Mouse (Mus musculus) liver, embryonic 11.5 days (tissue): Measurements from ENCODE around the gene Jmjd4. TPM values are rescaled to one million over a fixed set of nuclear protein-coding genes. Genes with fewer than 3 reads are reported as not detected.

Experiments
- ATAC-seq: fragments of 200-750 bp; cut with Nextera tagmentation; replicated peaks from 2 replicates; pipeline ENCODE4 v1.8.0; 2017; ENCODE audit warnings: moderate number of reproducible peaks, mild to moderate bottlenecking, moderate TSS enrichment, moderate library complexity; ENCODE audit not compliant: low FRiP score
- DNase-seq: peaks from one replicate; pipeline ENCODE4 v3.0.0-alpha.2; 2017; ENCODE audit warnings: low spot score
- H3K27ac ChIP-seq: fragments of 300-500 bp; sonication (generic); 2 replicates; pipeline ENCODE4 v1.5.1; 2014; ENCODE audit warnings: mild to moderate bottlenecking, low read depth, low read length, control low read depth
- H3K27me3 ChIP-seq: fragments of 300-500 bp; sonication (generic); replicated peaks from 2 replicates; pipeline ENCODE4 v1.6.1; 2014; ENCODE audit warnings: low read length, mixed read lengths; ENCODE audit not compliant: control insufficient read depth, insufficient read depth
- H3K36me3 ChIP-seq: fragments of 300-500 bp; sonication (generic); 2 replicates; pipeline ENCODE4 v1.6.1; 2014; ENCODE audit warnings: mild to moderate bottlenecking, low read length, moderate library complexity, mixed read lengths; ENCODE audit not compliant: control insufficient read depth, insufficient read depth
- H3K4me1 ChIP-seq: fragments of 300-500 bp; sonication (generic); replicated peaks from 2 replicates; pipeline ENCODE4 v1.6.1; 2014; ENCODE audit warnings: low read length, mixed read lengths; ENCODE audit not compliant: control insufficient read depth, insufficient read depth
- H3K4me2 ChIP-seq: fragments of 300-500 bp; sonication (generic); 2 replicates; pipeline ENCODE4 v1.6.1; 2014; ENCODE audit warnings: mild to moderate bottlenecking, control low read depth, moderate library complexity
- H3K4me3 ChIP-seq: fragments of 300-500 bp; sonication (generic); 2 replicates; pipeline ENCODE4 v1.5.1; 2014; ENCODE audit warnings: low read depth, low read length, control low read depth
- H3K9ac ChIP-seq: fragments of 300-500 bp; sonication (generic); 2 replicates; pipeline ENCODE4 v1.6.1; 2014; ENCODE audit warnings: low read depth, low read length, control low read depth
- H3K9me3 ChIP-seq: fragments of 300-500 bp; sonication (generic); 2 replicates; pipeline ENCODE4 v1.6.1; 2016; ENCODE audit warnings: low read length, inconsistent platforms, mixed read lengths; ENCODE audit not compliant: control insufficient read depth
- WGBS: fragments of 180-500 bp; shearing (Covaris S2); extraction: QIAGEN DNeasy Blood & Tissue Kit; methylation state at CpG from one replicate; pipeline ENCODE4 v1.1.7; 2014; 5-methylcytosine and 5-hydroxymethylcytosine counted together
- polyA plus RNA-seq: library from polyadenylated mRNA; unstranded; fragments of >200 nt; fragmentation: Nextera tagmentation; extraction: Ambion mirVana; gene quantifications from 2 replicates; pipeline ENCODE4 v1.2.1, GENCODE M21; 2014

Gene Jmjd4
- polyA plus RNA-seq, 1 experiment from 2014 or later = 12.7 TPM

- H3K9ac ChIP-seq = no peak overlapping the region
- H3K4me1 ChIP-seq = no peaks in the 10 kb centered on the region; the same call in 1 of the 2 replicates
- H3K4me2 ChIP-seq = no peak overlapping the region
- no peaks in the 10 kb centered on the region for H3K9me3 ChIP-seq
- no peak overlapping the region for H3K27ac ChIP-seq
- ATAC-seq (no peak), DNase-seq (no peak)
- no peak overlapping the region for H3K4me3 ChIP-seq
- H3K27me3 ChIP-seq = no peaks in the 10 kb centered on the region
- 68% methylated on average over 2 of the region's 2 CpGs for WGBS
- H3K36me3 ChIP-seq = peaks cover 2% of the 10 kb centered on the region; the same call in 1 of the 2 replicates
Observed at GRCm38 (mm10) chr11:59421967-59422366, 27.9 kb upstream of the Jmjd4 start.

GRCm38 (mm10) chr11:59423010-59423588, 26.7 kb upstream of the Jmjd4 start:
- Histone ChIP-seq H3K36me3 (peaks cover 6% of the 10 kb centered on the region; the same call in 1 of the 2 replicates), H3K9ac (no peak overlapping the region), H3K4me3 (no peak overlapping the region), H3K4me1 (no peaks in the 10 kb centered on the region; the same call in 1 of the 2 replicates), H3K27me3 (no peaks in the 10 kb centered on the region), H3K4me2 (no peak overlapping the region), H3K27ac (no peak overlapping the region), H3K9me3 (no peaks in the 10 kb centered on the region)
- DNase-seq (no peak), ATAC-seq (no peak)
- 70% methylated on average over 5 of the region's 5 CpGs for WGBS

- Histone ChIP-seq H3K9ac (no peak overlapping the region), H3K4me2 (no peak overlapping the region), H3K36me3 (peaks cover 9% of the 10 kb centered on the region; the same call in 1 of the 2 replicates), H3K4me1 (no peaks in the 10 kb centered on the region; the same call in 1 of the 2 replicates), H3K4me3 (no peak overlapping the region), H3K27ac (no peak overlapping the region), H3K27me3 (no peaks in the 10 kb centered on the region), H3K9me3 (no peaks in the 10 kb centered on the region)
- 60% methylated on average over 7 of the region's 7 CpGs for WGBS
- no peak for ATAC-seq
- DNase-seq = no peak
Observed at GRCm38 (mm10) chr11:59425671-59426101, 24.2 kb upstream of the Jmjd4 start.

GRCm38 (mm10) chr11:59428057-59428660, 21.7 kb upstream of the Jmjd4 start:
- Histone ChIP-seq H3K9me3 (no peaks in the 10 kb centered on the region), H3K4me1 (no peaks in the 10 kb centered on the region), H3K27me3 (no peaks in the 10 kb centered on the region), H3K36me3 (peaks cover 7% of the 10 kb centered on the region; the same call in 1 of the 2 replicates), H3K27ac (no peak overlapping the region), H3K4me3 (no peak overlapping the region), H3K9ac (no peak overlapping the region), H3K4me2 (no peak overlapping the region)
- WGBS = 80% methylated on average over 9 of the region's 9 CpGs
- no peak for ATAC-seq
- no peak for DNase-seq

- Histone ChIP-seq H3K36me3 (peaks cover 7% of the 10 kb centered on the region; the same call in 1 of the 2 replicates), H3K4me3 (no peak overlapping the region), H3K9me3 (no peaks in the 10 kb centered on the region), H3K27ac (no peak overlapping the region), H3K4me1 (no peaks in the 10 kb centered on the region), H3K4me2 (no peak overlapping the region), H3K9ac (no peak overlapping the region), H3K27me3 (no peaks in the 10 kb centered on the region)
- DNase-seq = no peak
- 77% methylated on average over 1 of the region's 1 CpGs for WGBS
- ATAC-seq = no peak
Observed at GRCm38 (mm10) chr11:59429959-59430358, 19.9 kb upstream of the Jmjd4 start.

- Histone ChIP-seq H3K27me3 (no peaks in the 10 kb centered on the region), H3K4me1 (no peaks in the 10 kb centered on the region), H3K27ac (no peak overlapping the region), H3K4me3 (no peak overlapping the region), H3K9ac (no peak overlapping the region), H3K36me3 (peaks cover 13% of the 10 kb centered on the region; the same call in 1 of the 2 replicates), H3K9me3 (no peaks in the 10 kb centered on the region), H3K4me2 (no peak overlapping the region)
- DNase-seq = no peak
- WGBS = 68% methylated on average over 3 of the region's 3 CpGs
- ATAC-seq = no peak
Observed at GRCm38 (mm10) chr11:59432261-59432660, 17.6 kb upstream of the Jmjd4 start.

GRCm38 (mm10) chr11:59437954-59438353, 11.9 kb upstream of the Jmjd4 start:
- Histone ChIP-seq H3K9ac (no peak overlapping the region), H3K4me2 (no peak overlapping the region), H3K27ac (no peak overlapping the region), H3K4me3 (no peak overlapping the region), H3K4me1 (no peaks in the 10 kb centered on the region), H3K9me3 (no peaks in the 10 kb centered on the region), H3K27me3 (no peaks in the 10 kb centered on the region), H3K36me3 (peaks cover 10% of the 10 kb centered on the region; the same call in 1 of the 2 replicates)
- ATAC-seq = no peak
- no peak for DNase-seq
- 92% methylated on average over 12 of the region's 12 CpGs for WGBS

GRCm38 (mm10) chr11:59443102-59443501, 6.7 kb upstream of the Jmjd4 start:
- Histone ChIP-seq H3K4me2 (no peak overlapping the region), H3K9me3 (no peaks in the 10 kb centered on the region), H3K36me3 (no peaks in the 10 kb centered on the region; the same call in 1 of the 2 replicates), H3K4me3 (no peak overlapping the region), H3K4me1 (no peaks in the 10 kb centered on the region; the same call in 1 of the 2 replicates), H3K27ac (no peak overlapping the region), H3K9ac (no peak overlapping the region), H3K27me3 (no peaks in the 10 kb centered on the region)
- DNase-seq = no peak
- ATAC-seq = no peak
